Mouse (Mus musculus): ENCODE results near the gene Ism1.

DNA sequence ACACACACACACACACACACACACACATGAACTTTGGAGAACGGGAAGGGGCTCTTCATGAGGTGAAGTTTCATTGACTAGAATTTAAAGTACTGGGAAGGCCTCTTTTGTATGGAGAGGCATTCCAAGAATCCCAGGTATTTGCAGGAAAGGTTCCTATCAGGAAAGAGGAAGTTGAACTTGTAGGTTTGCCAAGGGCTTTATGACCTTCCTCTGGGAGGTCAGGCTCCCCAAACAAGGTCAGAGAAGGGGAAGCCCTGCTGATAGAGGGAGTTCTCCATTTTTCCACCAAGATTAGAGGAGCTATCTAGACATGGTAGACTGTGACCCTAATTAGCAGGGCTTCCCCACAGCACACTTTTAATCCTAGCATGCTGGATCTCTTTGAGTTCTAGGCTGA is 39.8 kb downstream of the Ism1 start:
- TF ChIP-seq CTCF (IDR thresholded peaks at IDR 0.05; ENCODE audit: borderline replicate concordance, control insufficient read depth, extremely low read depth, insufficient read depth, low read length, poor library complexity) (no peak), POLR2A (IDR thresholded peaks at IDR 0.05; ENCODE audit: control insufficient read depth, extremely low read depth, insufficient read depth, low read length, poor library complexity) (no peak)
